Mouse (Mus musculus): ENCODE measurements around the gene Prex1. TPM values are rescaled to one million over a fixed set of nuclear protein-coding genes. Genes with fewer than 3 reads are reported as not detected.

The Prex1 gene
- polyA plus RNA-seq, 1 experiment from 2014 or later = 22.0 TPM

DNA sequence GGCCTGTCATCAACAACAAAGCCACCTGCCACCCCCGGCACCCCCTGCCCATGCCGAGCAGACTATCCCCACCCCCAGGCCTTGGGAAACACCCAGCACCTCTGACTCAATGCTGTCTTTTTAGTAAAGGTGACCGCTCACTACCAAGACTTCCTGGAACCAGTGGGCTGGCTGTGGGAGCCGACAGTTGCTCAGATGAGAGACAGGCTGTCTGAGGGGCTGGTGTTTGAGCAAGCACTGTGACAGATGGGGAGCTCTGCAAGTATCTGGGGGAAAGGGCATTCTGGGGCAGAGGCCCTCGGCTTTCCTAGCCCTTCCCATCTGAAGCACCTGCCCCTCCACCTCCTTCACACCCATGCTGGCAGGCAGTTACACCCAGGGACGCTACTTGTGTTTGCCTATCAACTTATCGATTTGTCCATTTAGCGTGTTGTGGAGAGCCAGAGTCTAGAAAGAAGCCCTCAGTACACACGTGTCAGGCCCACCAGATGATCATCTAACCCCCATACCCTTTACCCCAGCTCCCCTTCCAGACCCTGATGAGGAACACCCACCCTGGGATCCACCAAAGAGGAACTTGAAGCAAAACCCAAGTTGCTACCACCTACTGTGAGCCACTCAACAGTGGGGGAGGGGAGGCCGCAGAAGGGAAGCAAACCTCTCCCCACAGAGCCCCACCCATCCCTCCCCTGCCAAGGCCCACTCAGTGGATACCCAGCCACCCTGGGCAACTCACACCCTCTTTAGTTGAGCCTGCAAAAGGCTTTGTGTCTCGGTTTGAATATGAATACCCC, 57.7 kb downstream of the Prex1 start:
- Histone ChIP-seq H3K36me3 (ENCODE audit: control insufficient read depth, insufficient read depth, low read length) (no peaks in the 10 kb centered on the region), H3K9ac (ENCODE audit: low read depth, low read length) (no peak overlapping the region; the same call in 1 of the 2 replicates), H3K27me3 (ENCODE audit: control insufficient read depth, insufficient read depth, low read depth, low read length) (no peaks in the 10 kb centered on the region), H3K27ac (ENCODE audit: low read length) (no peak overlapping the region), H3K4me2 (ENCODE audit: low read length) (0 out of 2 replicates have a peak overlapping the region, but pooled peaks have one; percentile 8), H3K4me3 (ENCODE audit: low read depth, low read length) (no peak overlapping the region), H3K4me1 (ENCODE audit: control insufficient read depth, insufficient read depth, low read length) (peaks cover 14% of the 10 kb centered on the region; the same call in 1 of the 2 replicates), H3K9me3 (replicated peaks; ENCODE audit: control insufficient read depth, low read length, poor library complexity, severe bottlenecking) (no peaks in the 10 kb centered on the region)
- 59% methylated on average over 11 of the region's 11 CpGs for WGBS
- ATAC-seq = no peak

DNA sequence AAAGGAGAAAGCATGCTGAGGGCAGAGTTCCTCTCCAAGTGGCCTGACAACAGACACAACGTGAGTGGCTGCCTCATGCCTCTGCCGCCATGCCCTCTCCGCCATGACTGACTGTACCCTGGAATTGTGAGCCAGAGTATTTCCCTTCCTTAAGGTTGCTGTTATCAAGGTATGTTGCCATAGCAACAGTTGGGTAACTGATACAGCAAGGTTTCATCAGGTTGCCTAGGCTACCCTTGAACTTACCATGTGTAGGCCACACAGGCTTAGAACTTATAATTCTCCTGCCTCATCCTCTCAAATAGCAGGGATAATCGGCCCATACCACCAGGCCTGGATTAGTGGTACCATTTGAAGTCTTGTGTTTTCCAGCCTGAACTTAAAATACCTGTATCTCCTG, 58.3 kb downstream of the Prex1 start:
- Histone ChIP-seq H3K9ac (ENCODE audit: low read depth, low read length) (no peak overlapping the region), H3K27me3 (ENCODE audit: control insufficient read depth, insufficient read depth, low read depth, low read length) (no peaks in the 10 kb centered on the region), H3K4me1 (ENCODE audit: control insufficient read depth, insufficient read depth, low read length) (peaks cover 14% of the 10 kb centered on the region; the same call in 1 of the 2 replicates), H3K4me3 (ENCODE audit: low read depth, low read length) (no peak overlapping the region), H3K4me2 (ENCODE audit: low read length) (no peak overlapping the region), H3K36me3 (ENCODE audit: control insufficient read depth, insufficient read depth, low read length) (no peaks in the 10 kb centered on the region), H3K9me3 (replicated peaks; ENCODE audit: control insufficient read depth, low read length, poor library complexity, severe bottlenecking) (no peaks in the 10 kb centered on the region), H3K27ac (ENCODE audit: low read length) (no peak overlapping the region)
- 68% methylated on average over 4 of the region's 4 CpGs for whole genome bisulfite sequencing
- ATAC-seq = no peak

DNA sequence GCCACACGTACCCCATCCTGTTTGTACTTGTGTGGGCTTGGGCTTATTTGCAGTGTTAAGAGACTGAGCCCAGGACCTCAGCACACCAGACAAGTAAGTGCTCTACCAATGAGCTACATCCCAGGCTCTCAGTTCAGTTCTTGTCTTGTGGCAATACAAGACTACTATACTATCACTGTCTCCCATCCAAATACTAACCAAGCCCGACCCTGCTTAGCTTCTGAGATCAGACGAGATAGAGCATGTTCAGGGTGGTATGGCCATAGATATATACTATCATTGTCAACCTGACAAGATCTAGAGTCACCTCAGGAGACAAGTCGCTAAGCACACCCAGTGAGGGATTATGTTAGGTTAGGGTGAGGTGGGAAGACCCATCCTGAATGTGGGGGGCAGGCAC, 58.8 kb downstream of the Prex1 start:
- 89% methylated on average over 4 of the region's 4 CpGs for WGBS
- Histone ChIP-seq H3K27ac (ENCODE audit: low read length) (no peak overlapping the region), H3K9ac (ENCODE audit: low read depth, low read length) (no peak overlapping the region), H3K4me3 (ENCODE audit: low read depth, low read length) (no peak overlapping the region), H3K4me1 (ENCODE audit: control insufficient read depth, insufficient read depth, low read length) (peaks cover 14% of the 10 kb centered on the region; the same call in 1 of the 2 replicates), H3K9me3 (replicated peaks; ENCODE audit: control insufficient read depth, low read length, poor library complexity, severe bottlenecking) (no peaks in the 10 kb centered on the region), H3K36me3 (ENCODE audit: control insufficient read depth, insufficient read depth, low read length) (no peaks in the 10 kb centered on the region), H3K4me2 (ENCODE audit: low read length) (no peak overlapping the region), H3K27me3 (ENCODE audit: control insufficient read depth, insufficient read depth, low read depth, low read length) (no peaks in the 10 kb centered on the region)
- ATAC-seq = no peak

DNA sequence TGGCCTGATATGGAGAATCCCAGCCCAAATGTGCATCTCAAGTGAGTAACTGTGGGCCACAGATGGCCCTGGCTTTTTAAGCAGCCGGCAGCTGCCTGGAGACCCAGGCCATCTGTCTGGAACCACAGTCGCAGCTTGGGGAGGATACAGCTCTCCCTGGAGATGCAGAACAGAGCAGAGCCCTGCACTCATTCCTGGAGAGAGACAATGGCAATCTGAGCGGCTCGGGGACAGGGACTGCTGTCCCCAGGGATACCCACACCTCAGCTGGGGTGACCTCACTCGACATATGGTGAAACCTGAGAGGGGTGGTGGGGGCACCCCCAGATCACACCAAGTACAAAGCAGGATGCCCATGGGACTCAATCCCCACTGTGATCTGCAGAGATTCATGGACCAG, 60.1 kb downstream of the Prex1 start:
- peaks cover 14% of the 10 kb centered on the region; the same call in 1 of the 2 replicates for H3K4me1 ChIP-seq (ENCODE audit: control insufficient read depth, insufficient read depth, low read length)
- no peak overlapping the region for H3K27ac ChIP-seq (ENCODE audit: low read length)
- no peak overlapping the region for H3K4me2 ChIP-seq (ENCODE audit: low read length)
- H3K27me3 ChIP-seq (ENCODE audit: control insufficient read depth, insufficient read depth, low read depth, low read length) = no peaks in the 10 kb centered on the region
- no peak overlapping the region for H3K4me3 ChIP-seq (ENCODE audit: low read depth, low read length)
- H3K9ac ChIP-seq (ENCODE audit: low read depth, low read length) = no peak overlapping the region
- no peaks in the 10 kb centered on the region for H3K9me3 ChIP-seq (replicated peaks; ENCODE audit: control insufficient read depth, low read length, poor library complexity, severe bottlenecking)
- no peak for ATAC-seq
- H3K36me3 ChIP-seq (ENCODE audit: control insufficient read depth, insufficient read depth, low read length) = no peaks in the 10 kb centered on the region
- 30% methylated on average over 5 of the region's 5 CpGs for WGBS

DNA sequence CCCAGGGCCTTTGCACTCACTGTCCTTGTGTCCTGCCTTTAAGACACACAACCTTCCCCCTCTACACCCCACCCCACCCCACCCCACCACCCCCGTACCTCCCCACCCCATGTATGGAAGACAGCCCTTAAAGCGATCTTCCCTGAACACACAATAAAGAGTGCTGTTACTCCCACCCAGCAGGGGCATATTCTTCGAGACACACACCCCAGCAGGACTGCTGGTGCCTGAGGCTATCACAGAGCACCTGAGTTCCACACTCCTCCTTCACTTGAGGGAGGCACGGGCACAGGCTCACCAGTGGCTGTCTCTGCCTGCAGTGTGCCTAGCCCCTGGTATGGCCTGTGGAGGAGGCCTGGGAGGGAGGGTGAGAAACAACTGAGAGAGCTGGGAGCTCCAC, 61.0 kb downstream of the Prex1 start:
- no peak for ATAC-seq
- Histone ChIP-seq H3K4me2 (ENCODE audit: low read length) (no peak overlapping the region), H3K9me3 (replicated peaks; ENCODE audit: control insufficient read depth, low read length, poor library complexity, severe bottlenecking) (no peaks in the 10 kb centered on the region), H3K9ac (ENCODE audit: low read depth, low read length) (no peak overlapping the region), H3K4me1 (ENCODE audit: control insufficient read depth, insufficient read depth, low read length) (peaks cover 14% of the 10 kb centered on the region; the same call in 1 of the 2 replicates), H3K4me3 (ENCODE audit: low read depth, low read length) (no peak overlapping the region), H3K27me3 (ENCODE audit: control insufficient read depth, insufficient read depth, low read depth, low read length) (no peaks in the 10 kb centered on the region), H3K27ac (ENCODE audit: low read length) (no peak overlapping the region), H3K36me3 (ENCODE audit: control insufficient read depth, insufficient read depth, low read length) (no peaks in the 10 kb centered on the region)
- 58% methylated on average over 4 of the region's 4 CpGs for WGBS

DNA sequence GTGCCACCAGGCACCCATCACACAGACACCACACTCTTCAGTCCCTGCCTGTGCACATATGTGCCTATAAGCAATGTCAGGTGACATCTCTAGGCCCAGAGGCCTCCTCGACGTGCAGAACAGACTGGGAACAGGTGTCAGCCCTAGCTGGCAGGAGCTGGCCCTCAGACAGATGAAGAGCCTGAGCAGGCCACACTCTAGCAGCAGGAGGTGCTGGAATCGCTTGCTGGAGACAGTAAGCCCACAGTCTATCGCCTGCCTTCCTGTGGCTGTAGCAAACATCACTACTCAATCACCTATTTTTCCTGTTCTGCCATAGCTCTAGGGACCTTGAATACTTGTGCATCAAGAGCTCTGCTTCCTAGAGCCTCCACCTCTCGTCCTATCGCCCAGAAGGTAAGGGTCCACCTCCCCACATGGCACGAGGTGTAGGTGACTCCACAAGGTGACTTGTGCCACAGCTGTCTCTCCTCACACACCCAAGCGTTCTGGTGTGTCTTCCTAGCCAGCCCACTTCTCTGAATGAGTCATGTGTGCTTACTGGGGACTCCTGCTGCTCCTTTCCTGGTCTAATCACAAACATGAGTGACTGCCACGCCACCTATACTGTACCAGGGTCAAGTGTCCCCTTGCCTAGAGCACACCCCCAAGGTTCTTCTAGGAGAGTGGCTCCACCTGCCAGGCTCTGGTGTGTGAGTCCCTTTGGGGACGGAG, 62.2 kb downstream of the Prex1 start:
- no peak overlapping the region for H3K4me3 ChIP-seq (ENCODE audit: low read depth, low read length)
- no peaks in the 10 kb centered on the region for H3K9me3 ChIP-seq (replicated peaks; ENCODE audit: control insufficient read depth, low read length, poor library complexity, severe bottlenecking)
- H3K4me1 ChIP-seq (ENCODE audit: control insufficient read depth, insufficient read depth, low read length) = peaks cover 12% of the 10 kb centered on the region; the same call in 1 of the 2 replicates
- H3K27ac ChIP-seq (ENCODE audit: low read length) = no peak overlapping the region
- H3K4me2 ChIP-seq (ENCODE audit: low read length) = no peak overlapping the region
- no peaks in the 10 kb centered on the region for H3K27me3 ChIP-seq (ENCODE audit: control insufficient read depth, insufficient read depth, low read depth, low read length)
- 73% methylated on average over 10 of the region's 10 CpGs for whole genome bisulfite sequencing
- no peaks in the 10 kb centered on the region for H3K36me3 ChIP-seq (ENCODE audit: control insufficient read depth, insufficient read depth, low read length)
- ATAC-seq = no peak
- H3K9ac ChIP-seq (ENCODE audit: low read depth, low read length) = no peak overlapping the region

DNA sequence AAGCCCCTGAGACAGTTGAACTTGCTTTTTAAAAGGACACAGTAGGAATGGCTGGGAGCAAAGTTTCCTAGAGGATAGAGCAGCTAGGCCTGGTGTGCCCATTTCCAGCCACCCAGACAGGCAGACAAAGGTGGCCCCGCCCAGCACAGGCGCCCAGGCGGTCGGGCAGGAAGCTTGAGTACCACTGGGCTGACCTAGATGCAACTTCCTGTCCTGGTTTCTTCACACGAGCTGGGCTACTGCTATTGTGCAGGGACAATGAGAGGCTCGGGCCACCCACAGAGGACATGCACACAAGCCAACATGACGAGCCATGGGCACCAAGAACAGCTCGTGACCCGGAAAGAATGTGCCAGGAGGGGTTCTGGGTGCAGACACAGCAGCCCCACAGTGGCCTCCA, 63.2 kb downstream of the Prex1 start:
- ATAC-seq = no peak
- Histone ChIP-seq H3K27me3 (ENCODE audit: control insufficient read depth, insufficient read depth, low read depth, low read length) (no peaks in the 10 kb centered on the region), H3K9me3 (replicated peaks; ENCODE audit: control insufficient read depth, low read length, poor library complexity, severe bottlenecking) (no peaks in the 10 kb centered on the region), H3K36me3 (ENCODE audit: control insufficient read depth, insufficient read depth, low read length) (no peaks in the 10 kb centered on the region), H3K4me2 (ENCODE audit: low read length) (no peak overlapping the region), H3K4me1 (ENCODE audit: control insufficient read depth, insufficient read depth, low read length) (peaks cover 3% of the 10 kb centered on the region; the same call in 1 of the 2 replicates), H3K27ac (ENCODE audit: low read length) (no peak overlapping the region), H3K9ac (ENCODE audit: low read depth, low read length) (no peak overlapping the region), H3K4me3 (ENCODE audit: low read depth, low read length) (no peak overlapping the region)
- WGBS = 48% methylated on average over 9 of the region's 9 CpGs

DNA sequence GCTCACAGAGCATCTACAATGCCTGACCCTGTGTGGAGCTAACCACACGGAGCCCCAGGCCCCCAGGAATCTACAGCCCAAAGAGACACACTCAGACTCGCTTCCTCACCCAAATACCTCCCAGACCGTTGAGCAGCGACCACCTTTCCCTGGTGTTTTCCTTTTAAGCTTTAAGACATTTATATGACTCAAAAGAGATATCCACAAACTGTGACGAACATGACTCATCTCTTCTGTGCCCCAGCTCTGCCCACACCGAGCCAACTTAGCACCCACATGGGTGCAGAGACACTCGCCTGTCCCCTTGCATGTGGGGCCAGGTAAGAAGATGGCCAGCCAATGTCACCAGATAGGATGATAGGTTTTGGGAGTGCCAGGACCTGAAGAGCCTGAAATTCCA, 66.4 kb downstream of the Prex1 start:
- no peak overlapping the region for H3K9ac ChIP-seq (ENCODE audit: low read depth, low read length)

More for the DNA sequence above, 66.4 kb downstream of the Prex1 start:
- ATAC-seq = no peak
- no peaks in the 10 kb centered on the region for H3K9me3 ChIP-seq (replicated peaks; ENCODE audit: control insufficient read depth, low read length, poor library complexity, severe bottlenecking)
- H3K36me3 ChIP-seq (ENCODE audit: control insufficient read depth, insufficient read depth, low read length) = no peaks in the 10 kb centered on the region
- no peaks in the 10 kb centered on the region for H3K27me3 ChIP-seq (ENCODE audit: control insufficient read depth, insufficient read depth, low read depth, low read length)
- H3K4me3 ChIP-seq (ENCODE audit: low read depth, low read length) = no peak overlapping the region
- H3K27ac ChIP-seq (ENCODE audit: low read length) = no peak overlapping the region
- no peak overlapping the region for H3K4me2 ChIP-seq (ENCODE audit: low read length)
- H3K4me1 ChIP-seq (ENCODE audit: control insufficient read depth, insufficient read depth, low read length) = no peaks in the 10 kb centered on the region; the same call in 1 of the 2 replicates
- WGBS = 80% methylated on average over 7 of the region's 7 CpGs

Data from midbrain, embryonic 16.5 days (tissue).